Mouse (Mus musculus) C3H10T1/2 (cell line): ENCODE data around the gene Gdf9. TPM values are rescaled to one million over a fixed set of nuclear protein-coding genes. Genes with fewer than 3 reads are reported as not detected.

Source experiments
- polyA plus RNA-seq, 2 experiments: library from polyadenylated mRNA; unstranded; fragments of >200 nt; fragmentation: generic; extraction: Trizol; gene quantifications; one replicate each; pipeline ENCODE4 v1.2.1; 2012; ENCODE audit warnings: missing spikeins in 2 of 2

Gene Gdf9
- polyA plus RNA-seq: 1 to 10 TPM in 1 of 2 experiments, under 1 TPM in 1; 0.18 to 1.4 TPM

DNA sequence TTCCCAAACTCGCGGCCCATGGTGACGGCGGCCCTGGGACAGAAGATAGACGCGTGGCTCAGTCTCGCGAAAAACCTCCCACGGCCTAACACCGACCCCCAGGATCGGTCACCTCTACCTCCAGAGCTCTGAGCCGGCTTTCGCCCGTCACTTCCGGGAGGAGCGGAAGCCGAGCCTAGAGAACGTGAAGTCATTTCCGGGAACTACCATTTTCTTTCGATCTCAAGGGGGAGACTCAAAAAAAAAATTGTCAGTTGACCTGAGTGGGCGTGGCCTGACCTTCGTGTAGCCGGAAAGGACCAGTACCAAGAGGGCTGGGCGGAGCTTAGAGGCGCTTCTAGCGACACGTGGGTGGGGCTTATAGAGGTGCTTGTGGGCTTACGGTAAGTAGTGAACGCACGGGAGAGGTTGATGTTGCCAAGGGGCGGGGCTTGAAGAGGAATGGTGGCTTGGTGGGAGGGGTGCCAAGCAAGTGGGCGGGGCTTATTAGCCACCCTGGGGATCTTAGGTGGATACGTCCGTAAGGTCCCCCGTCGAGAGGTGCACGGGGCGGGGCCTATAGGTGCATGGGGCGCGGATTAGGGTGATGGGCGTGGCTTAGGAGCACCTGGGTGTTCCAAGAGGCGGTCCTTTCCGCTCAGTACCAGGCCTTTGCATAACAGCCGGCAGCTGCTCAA, at the start of gene Gdf9, which contains the start of gene Uqcrq:
Gene Gdf9, plus strand, starts transcription at position 354 of the 677 bp plus-strand sequence.
Gene Uqcrq, minus strand, starts transcription at position 162 of the 677 bp plus-strand sequence.

DNA sequence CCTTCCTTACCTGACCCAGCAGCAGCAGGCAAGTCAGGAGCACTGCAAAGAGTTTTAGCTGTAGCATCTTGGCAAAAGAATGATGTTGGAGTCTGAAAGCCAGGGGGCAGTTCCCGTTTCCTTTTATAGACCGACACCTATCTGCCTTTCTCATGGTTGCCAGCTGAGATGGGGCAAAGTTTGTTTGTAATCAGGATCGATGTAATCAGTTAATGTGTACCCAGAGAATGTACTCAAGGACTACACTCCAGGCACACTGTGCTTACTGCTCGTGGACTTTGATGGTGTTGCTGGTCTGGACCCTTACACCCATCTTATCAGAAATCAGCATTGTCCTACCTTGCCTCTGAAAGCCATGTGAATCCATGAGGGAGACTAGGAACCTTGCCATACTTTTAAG, 7.8 kb upstream of the Gdf9 start, which contains the start of gene Leap2:
Gene Leap2, minus strand, starts transcription at position 135 of the 400 bp plus-strand sequence.

GRCm38 (mm10) chr11:53456474-53457371, 25.9 kb downstream of the Gdf9 start, which contains the start of the genes Gm10447 and Shroom1:
TSS of gene Gm10447 (minus strand) at chr11:53457110.
TSS of gene Shroom1 (plus strand) at chr11:53457205.

GRCm38 (mm10) chr11:53469968-53470695, 39.3 kb downstream of the Gdf9 start, which contains the start of gene Gm9837:
TSS of gene Gm9837 (minus strand) at chr11:53470479.

DNA sequence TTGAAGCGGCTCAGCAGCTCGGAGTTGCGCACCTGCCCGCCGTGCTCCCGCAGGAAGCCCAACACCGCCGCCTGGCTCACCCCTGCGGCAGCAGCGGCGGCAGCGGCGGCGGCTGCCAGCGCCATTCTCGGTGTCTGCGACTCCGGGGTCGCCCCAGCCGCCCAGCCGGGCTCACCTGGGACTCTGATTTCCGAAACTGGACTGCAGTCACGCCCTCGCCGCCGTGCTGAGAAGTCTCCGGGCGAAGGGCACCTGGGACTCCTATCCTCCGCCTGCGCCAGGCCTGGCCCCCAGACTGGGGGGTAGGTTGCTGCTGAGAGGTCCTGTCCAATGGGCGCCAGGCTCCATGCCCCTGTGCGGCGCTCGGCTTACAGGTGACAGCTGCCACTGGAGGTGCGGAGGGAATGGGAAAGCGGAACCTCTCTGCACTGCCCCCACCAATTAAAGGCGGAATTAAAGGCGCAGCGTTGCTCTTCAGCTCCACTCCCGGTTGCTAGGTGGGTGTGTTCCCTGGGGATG, 49.0 kb downstream of the Gdf9 start, which contains the start of the genes Gm9945 and Sowaha:
Gene Gm9945, plus strand, starts transcription at position 384 of the 519 bp plus-strand sequence.
Gene Sowaha, minus strand, starts transcription at position 492 of the 519 bp plus-strand sequence.

Other genes starting within 250 kb of the Gdf9 start
- 10 to 100 TPM; 15.8 to 44.3 TPM for gene Hspa4, start 130.6 kb upstream of the Gdf9 start, polyA plus RNA-seq
- gene Zcchc10, start 106.3 kb upstream of the Gdf9 start, polyA plus RNA-seq: 1 to 10 TPM; 1.7 to 3.0 TPM
- 1 to 10 TPM in 1 of 2 experiments, under 1 TPM in 1; 0.48 to 8.1 TPM for gene Aff4, start 80.2 kb upstream of the Gdf9 start, polyA plus RNA-seq
- not detected for gene Leap2, start 7.9 kb upstream of the Gdf9 start, polyA plus RNA-seq
- gene Uqcrq, start 192 bp upstream of the Gdf9 start, polyA plus RNA-seq: 100 to 1,000 TPM; 500 to 558 TPM
- gene Gm10447, start 26.1 kb downstream of the Gdf9 start, polyA plus RNA-seq: under 1 TPM; 0.01 to 0.04 TPM
- 1 to 10 TPM in 1 of 2 experiments, under 1 TPM in 1; 0.54 to 1.0 TPM for gene Shroom1, start 26.2 kb downstream of the Gdf9 start, polyA plus RNA-seq
- not detected for gene Gm9837, start 39.5 kb downstream of the Gdf9 start, polyA plus RNA-seq
- gene Gm9945, start 49.1 kb downstream of the Gdf9 start, polyA plus RNA-seq: not detected
- not detected for gene Sowaha, start 49.3 kb downstream of the Gdf9 start, polyA plus RNA-seq
- 10 to 100 TPM; 22.0 to 78.6 TPM for gene Sept8, start 88.2 kb downstream of the Gdf9 start, polyA plus RNA-seq
- 10 to 100 TPM in 1 of 2 experiments, 1 to 10 TPM in 1; 1.8 to 19.7 TPM for gene Kif3a, start 136.4 kb downstream of the Gdf9 start, polyA plus RNA-seq
- gene Il4, start 187.6 kb downstream of the Gdf9 start, polyA plus RNA-seq: not detected
- not detected for gene Il13, start 203.7 kb downstream of the Gdf9 start, polyA plus RNA-seq